Mouse (Mus musculus) MEL (cell line): ENCODE results near the gene Nlk. TPM values are rescaled to one million over a fixed set of nuclear protein-coding genes. Genes with fewer than 3 reads are reported as not detected.

ENCODE experiments used
- DNase-seq: peaks from one replicate; pipeline ENCODE4 v3.0.0; 2011; ENCODE audit warnings: low read depth, low spot score
- H3K27ac ChIP-seq: 2 replicates; pipeline ENCODE4 v1.5.1; 2012; ENCODE audit warnings: low read depth, mild to moderate bottlenecking, control low read depth, low read length, moderate library complexity; ENCODE audit not compliant: control insufficient read depth
- H3K27me3 ChIP-seq, 2 experiments: fragments of 150-350 bp in 1 of 2; sonication (generic) in 1 of 2; 2 replicates each; pipeline ENCODE4 v1.6.1; 2012; ENCODE audit warnings: low read length in 2 of 2, mild to moderate bottlenecking in 2 of 2, improper control_type of control experiment in 1 of 2, moderate library complexity in 1 of 2; ENCODE audit not compliant: insufficient read depth in 2 of 2, control insufficient read depth in 1 of 2
- H3K36me3 ChIP-seq, 2 experiments: 2 replicates each; pipeline ENCODE4 v1.6.1; 2012 to 2014; ENCODE audit warnings: low read length in 2 of 2, improper control_type of control experiment in 1 of 2, inconsistent platforms in 1 of 2, mild to moderate bottlenecking in 1 of 2; ENCODE audit not compliant: insufficient read depth in 2 of 2, control insufficient read depth in 1 of 2
- H3K4me1 ChIP-seq, 2 experiments: fragments of 150-350 bp in 1 of 2; sonication (generic) in 1 of 2; 2 replicates each; pipeline ENCODE4 v1.6.1; 2012; ENCODE audit warnings: low read length in 2 of 2, improper control_type of control experiment in 1 of 2, mild to moderate bottlenecking in 1 of 2; ENCODE audit not compliant: insufficient read depth in 2 of 2, control insufficient read depth in 1 of 2
- H3K4me3 ChIP-seq, 2 experiments: fragments of 150-350 bp in 1 of 2; sonication (generic) in 1 of 2; 2 replicates each; pipeline ENCODE4 v1.5.1; 2012; ENCODE audit warnings: low read depth in 2 of 2, low read length in 2 of 2, mild to moderate bottlenecking in 2 of 2, moderate library complexity in 2 of 2, control low read depth in 1 of 2, improper control_type of control experiment in 1 of 2; ENCODE audit not compliant: control insufficient read depth in 1 of 2, insufficient read depth in 1 of 2
- H3K79me2 ChIP-seq: 2 replicates; pipeline ENCODE4 v1.6.1; 2012; ENCODE audit warnings: mild to moderate bottlenecking, low read length, moderate library complexity; ENCODE audit not compliant: control insufficient read depth, poor library complexity, insufficient read depth
- H3K9ac ChIP-seq: 2 replicates; pipeline ENCODE4 v1.6.1; 2012; ENCODE audit warnings: low read depth, mild to moderate bottlenecking, control low read depth, low read length, moderate library complexity; ENCODE audit not compliant: control insufficient read depth, poor library complexity, severe bottlenecking
- H3K9me3 ChIP-seq: fragments of 150-350 bp; sonication (generic); replicated peaks from 2 replicates; pipeline ENCODE4 v1.6.1; 2012; ENCODE audit warnings: mild to moderate bottlenecking, low read length, improper control_type of control experiment, moderate library complexity; ENCODE audit not compliant: insufficient read depth
- CHD1 ChIP-seq: IDR thresholded peaks from 2 replicates; pipeline ENCODE4 v1.6.1; 2012; ENCODE audit warnings: low read depth, mild to moderate bottlenecking, inconsistent platforms, low read length, improper control_type of control experiment
- CHD2 ChIP-seq: IDR thresholded peaks from 2 replicates; pipeline ENCODE4 v1.6.1; 2011; ENCODE audit warnings: low read length, improper control_type of control experiment
- E2F4 ChIP-seq: IDR thresholded peaks from 2 replicates; pipeline ENCODE4 v1.6.1; 2011; ENCODE audit warnings: low read depth, low read length, improper control_type of control experiment, borderline replicate concordance
- ELF1 ChIP-seq: IDR thresholded peaks from 2 replicates; pipeline ENCODE4 v1.6.1; 2014; ENCODE audit warnings: low read depth, mild to moderate bottlenecking, inconsistent platforms, low read length, improper control_type of control experiment, moderate library complexity
- GABPA ChIP-seq: IDR thresholded peaks from 2 replicates; pipeline ENCODE4 v1.6.1; 2012; ENCODE audit warnings: low read depth, mild to moderate bottlenecking, inconsistent platforms, low read length, improper control_type of control experiment, moderate library complexity
- HCFC1 ChIP-seq: IDR thresholded peaks from 2 replicates; pipeline ENCODE4 v1.6.1; 2012; ENCODE audit warnings: low read depth, mild to moderate bottlenecking, inconsistent platforms, low read length, improper control_type of control experiment, moderate library complexity
- KAT2A ChIP-seq: conservative IDR thresholded peaks from 2 replicates; pipeline ENCODE4 v1.6.1; 2012; ENCODE audit warnings: low read depth, low read length, improper control_type of control experiment, inconsistent platforms
- MAFK ChIP-seq: IDR thresholded peaks from 2 replicates; pipeline ENCODE4 v1.6.1; 2011; ENCODE audit warnings: low read depth, mild to moderate bottlenecking, low read length, improper control_type of control experiment, borderline replicate concordance
- MAX ChIP-seq: IDR thresholded peaks from 2 replicates; pipeline ENCODE4 v1.6.1; 2011; ENCODE audit warnings: low read length, improper control_type of control experiment
- MAZ ChIP-seq: IDR thresholded peaks from 2 replicates; pipeline ENCODE4 v1.6.1; 2012; ENCODE audit warnings: low read depth, mild to moderate bottlenecking, inconsistent platforms, low read length, improper control_type of control experiment
- MEF2A ChIP-seq: IDR thresholded peaks from 2 replicates; pipeline ENCODE4 v1.6.1; 2014; ENCODE audit warnings: low read depth, mild to moderate bottlenecking, inconsistent platforms, low read length, improper control_type of control experiment; ENCODE audit not compliant: poor library complexity, insufficient replicate concordance, severe bottlenecking; ENCODE audit errors: extremely low read depth
- MXI1 ChIP-seq: IDR thresholded peaks from 2 replicates; pipeline ENCODE4 v1.6.1; 2011; ENCODE audit warnings: mild to moderate bottlenecking, low read depth, low read length, improper control_type of control experiment
- MYB ChIP-seq: IDR thresholded peaks from 2 replicates; pipeline ENCODE4 v1.6.1; 2011; ENCODE audit warnings: mild to moderate bottlenecking, low read depth, low read length, improper control_type of control experiment
- NELFE ChIP-seq: IDR thresholded peaks from 2 replicates; pipeline ENCODE4 v1.6.1; 2011; ENCODE audit warnings: low read depth, low read length, improper control_type of control experiment
- NRF1 ChIP-seq: IDR thresholded peaks from 2 replicates; pipeline ENCODE4 v1.6.1; 2014; ENCODE audit warnings: low read depth, mild to moderate bottlenecking, inconsistent platforms, low read length, improper control_type of control experiment, moderate library complexity; ENCODE audit not compliant: poor library complexity, insufficient read depth, severe bottlenecking
- POLR2A ChIP-seq, 2 experiments: IDR thresholded peaks; 2 replicates each; pipeline ENCODE4 v1.6.1; 2011 to 2012; ENCODE audit warnings: low read length in 2 of 2, mild to moderate bottlenecking in 2 of 2, control low read depth in 1 of 2, improper control_type of control experiment in 1 of 2, low read depth in 1 of 2, moderate library complexity in 1 of 2; ENCODE audit not compliant: control insufficient read depth in 1 of 2, insufficient read depth in 1 of 2, poor library complexity in 1 of 2
- POLR2AphosphoS2 ChIP-seq: IDR thresholded peaks from 2 replicates; pipeline ENCODE4 v1.6.1; 2011; ENCODE audit warnings: low read length, improper control_type of control experiment
- POLR2AphosphoS5 ChIP-seq: IDR thresholded peaks from 2 replicates; pipeline ENCODE4 v1.6.1; 2012; ENCODE audit warnings: low read depth, borderline replicate concordance, mild to moderate bottlenecking, inconsistent platforms, low read length, moderate library complexity, mixed read lengths
- RAD21 ChIP-seq: IDR thresholded peaks from 2 replicates; pipeline ENCODE4 v1.6.1; 2011; ENCODE audit warnings: mild to moderate bottlenecking, low read depth, low read length, improper control_type of control experiment
- RCOR1 ChIP-seq: IDR thresholded peaks from 2 replicates; pipeline ENCODE4 v1.6.1; 2012; ENCODE audit warnings: low read depth, mild to moderate bottlenecking, inconsistent platforms, low read length, improper control_type of control experiment
- SIN3A ChIP-seq: IDR thresholded peaks from 2 replicates; pipeline ENCODE4 v1.6.1; 2012; ENCODE audit warnings: low read length, improper control_type of control experiment, inconsistent platforms
- SMC3 ChIP-seq: IDR thresholded peaks from 2 replicates; pipeline ENCODE4 v1.6.1; 2011; ENCODE audit warnings: low read depth, low read length, improper control_type of control experiment
- TAL1 ChIP-seq: IDR thresholded peaks from 2 replicates; pipeline ENCODE4 v1.6.1; 2012; ENCODE audit warnings: mild to moderate bottlenecking, inconsistent platforms, low read length, moderate library complexity, mixed read lengths
- TBP ChIP-seq: IDR thresholded peaks from 2 replicates; pipeline ENCODE4 v1.8.0; 2011; ENCODE audit warnings: low read depth, low read length, improper control_type of control experiment
- TCF12 ChIP-seq: IDR thresholded peaks from 2 replicates; pipeline ENCODE4 v1.6.1; 2014; ENCODE audit warnings: low read depth, mild to moderate bottlenecking, inconsistent platforms, low read length, improper control_type of control experiment, moderate library complexity
- UBTF ChIP-seq: IDR thresholded peaks from 2 replicates; pipeline ENCODE4 v1.6.1; 2012; ENCODE audit warnings: low read depth, mild to moderate bottlenecking, inconsistent platforms, low read length, improper control_type of control experiment, moderate library complexity, borderline replicate concordance; ENCODE audit not compliant: insufficient read depth
- USF1 ChIP-seq: IDR thresholded peaks from 2 replicates; pipeline ENCODE4 v1.6.1; 2014; ENCODE audit warnings: low read depth, mild to moderate bottlenecking, inconsistent platforms, low read length, improper control_type of control experiment, moderate library complexity
- ZKSCAN1 ChIP-seq: IDR thresholded peaks from 2 replicates; pipeline ENCODE4 v1.6.1; 2012; ENCODE audit warnings: low read depth, mild to moderate bottlenecking, inconsistent platforms, low read length, improper control_type of control experiment, moderate library complexity
- polyA plus RNA-seq, 2 experiments: library from polyadenylated mRNA; stranded (reverse) in 1 of 2; unstranded in 1 of 2; fragments of >175 nt in 1 of 2; fragments of >200 nt in 1 of 2; gene quantifications; 2 replicates each; pipeline versions ENCODE4 v1.2.1 to v1.2.4; 2012; ENCODE audit warnings: low replicate concordance in 2 of 2, low read depth in 1 of 2; ENCODE audit not compliant: insufficient read length in 2 of 2, insufficient read depth in 1 of 2, missing spikeins in 1 of 2
- total RNA-seq: library from RNA; depleted of rRNA; stranded (reverse); fragments of 300-350 nt; gene quantifications from 2 replicates; pipeline ENCODE4 v1.2.3, GENCODE M21; 2012

The Nlk gene
- total and polyA plus RNA-seq, 3 experiments, result 16.9 to 17.9 TPM; not detected in 1

- DNase-seq, result no peak
- no peaks in the 10 kb centered on the region for H3K9me3 ChIP-seq
- no peaks in the 10 kb centered on the region; a peak in 2 of 4 replicates for H3K36me3 ChIP-seq
- TF ChIP-seq HCFC1 (no peak), MXI1 (no peak), KAT2A (no peak), MAZ (no peak), MAFK (no peak), NRF1 (no peak), POLR2A (IDR thresholded peaks at IDR 0.05; ENCODE audit: control insufficient read depth in 1 of 2, insufficient read depth in 1 of 2, low read depth in 1 of 2, low read length in 2 of 2, poor library complexity in 1 of 2) (no peak), TAL1 (no peak), MEF2A (no peak), MYB (no peak), SIN3A (no peak), SMC3 (no peak), RAD21 (no peak), TCF12 (no peak), ELF1 (no peak), USF1 (no peak), GABPA (no peak), RCOR1 (no peak)
- peaks cover 0 to 4% of the 10 kb centered on the region in 2 experiments; a peak in 2 of 4 replicates for H3K4me1 ChIP-seq
- H3K4me3 ChIP-seq, result no peak overlapping the region
- no peak overlapping the region for H3K9ac ChIP-seq
- H3K27me3 ChIP-seq, result no peaks in the 10 kb centered on the region
- no peaks in the 10 kb centered on the region for H3K79me2 ChIP-seq
- no peak overlapping the region for H3K27ac ChIP-seq
These were observed 64.4 kb downstream of the Nlk start for GRCm38 (mm10) chr11:78632782-78633181.

- no peaks in the 10 kb centered on the region for H3K79me2 ChIP-seq
- peaks cover 2 to 16% of the 10 kb centered on the region in 2 experiments for H3K36me3 ChIP-seq
- DNase-seq, result no peak
These were observed 68.3 kb downstream of the Nlk start for GRCm38 (mm10) chr11:78628871-78629270.

More at GRCm38 (mm10) chr11:78628871-78629270, 68.3 kb downstream of the Nlk start:
- Histone ChIP-seq H3K4me1 (peaks cover 7 to 18% of the 10 kb centered on the region in 2 experiments), H3K9me3 (no peaks in the 10 kb centered on the region), H3K9ac (no peak overlapping the region), H3K27me3 (no peaks in the 10 kb centered on the region), H3K27ac (no peak overlapping the region), H3K4me3 (no peak overlapping the region)
- TF ChIP-seq GABPA (no peak), USF1 (no peak), TBP (no peak), E2F4 (no peak), CHD1 (no peak), POLR2AphosphoS2 (no peak), SMC3 (no peak), MAX (no peak), CHD2 (no peak), UBTF (no peak), NRF1 (no peak), SIN3A (no peak), NELFE (no peak), POLR2A (IDR thresholded peaks at IDR 0.05; ENCODE audit: control insufficient read depth in 1 of 2, insufficient read depth in 1 of 2, low read depth in 1 of 2, low read length in 2 of 2, poor library complexity in 1 of 2) (no peak), POLR2AphosphoS5 (no peak), ZKSCAN1 (no peak)
